Mouse (Mus musculus) gastrocnemius, adult 18-20 months (tissue): Measurements from ENCODE around the gene Olfr648. TPM values are rescaled to one million over a fixed set of nuclear protein-coding genes. Genes with fewer than 3 reads are reported as not detected.

Experiments
- total RNA-seq, 2 experiments: library from RNA; stranded (reverse); gene quantifications; 2 replicates each; pipeline ENCODE4 v1.2.3; 2021

The Olfr648 gene
- total RNA-seq, 2 experiments from 2014 or later: not detected

Other genes starting within 250 kb of the Olfr648 start
- gene Olfr632, start 249.0 kb downstream of the Olfr648 start, total RNA-seq: not detected
- gene Olfr633, start 239.0 kb downstream of the Olfr648 start, total RNA-seq: not detected
- not detected for gene Olfr635, start 212.2 kb downstream of the Olfr648 start, total RNA-seq
- gene Olfr638, start 184.6 kb downstream of the Olfr648 start, total RNA-seq: not detected
- under 1 TPM in 1 of 2 experiments, not detected in 1; 0.05 TPM for gene Olfr639, start 166.1 kb downstream of the Olfr648 start, total RNA-seq
- not detected for gene Olfr640, start 157.8 kb downstream of the Olfr648 start, total RNA-seq
- gene Olfr641, start 147.9 kb downstream of the Olfr648 start, total RNA-seq: not detected
- gene Olfr642, start 130.7 kb downstream of the Olfr648 start, total RNA-seq: not detected
- gene 4930516K23Rik, start 121.9 kb downstream of the Olfr648 start, total RNA-seq: not detected
- not detected for gene Olfr644, start 111.5 kb downstream of the Olfr648 start, total RNA-seq
- not detected for gene Olfr645, start 97.9 kb downstream of the Olfr648 start, total RNA-seq
- not detected for gene Olfr646, start 78.5 kb downstream of the Olfr648 start, total RNA-seq
- not detected for gene Ubqln5, start 53.6 kb downstream of the Olfr648 start, total RNA-seq
- gene Olfr643, start 46.0 kb downstream of the Olfr648 start, total RNA-seq: not detected
- not detected for gene Ubqln3, start 40.1 kb downstream of the Olfr648 start, total RNA-seq
- not detected for gene Ubqlnl, start 32.8 kb downstream of the Olfr648 start, total RNA-seq
- gene Olfm5, start 18.6 kb downstream of the Olfr648 start, total RNA-seq: not detected
- gene Olfr649, start 12.6 kb upstream of the Olfr648 start, total RNA-seq: not detected
- gene Trim6, start 35.4 kb upstream of the Olfr648 start, total RNA-seq: under 1 TPM in 1 of 2 experiments, not detected in 1; 0.09 TPM
- gene Trim34a, start 61.1 kb upstream of the Olfr648 start, total RNA-seq: 1 to 10 TPM; 1.1 to 1.2 TPM
- under 1 TPM; 0.57 to 0.59 TPM for gene Trim5, start 104.7 kb upstream of the Olfr648 start, total RNA-seq
- gene Trim12a, start 132.1 kb upstream of the Olfr648 start, total RNA-seq: 1 to 10 TPM; 3.4 to 3.6 TPM
- gene Trim34b, start 146.1 kb upstream of the Olfr648 start, total RNA-seq: not detected
- 1 to 10 TPM; 2.4 to 2.8 TPM for gene Trim12c, start 170.0 kb upstream of the Olfr648 start, total RNA-seq
- not detected for gene Trim30b, start 186.5 kb upstream of the Olfr648 start, total RNA-seq
- not detected for gene Trim30c, start 217.4 kb upstream of the Olfr648 start, total RNA-seq